Mouse (Mus musculus): ENCODE data around the gene Babam2.

Gene Babam2

GRCm38 (mm10) chr5:32043153-32043552 lies 345.7 kb downstream of the Babam2 start:
- in situ Hi-C loops (cut with MboI), result no loop called here

GRCm38 (mm10) chr5:32043996-32044395 lies 346.5 kb downstream of the Babam2 start:
- in situ Hi-C loops (cut with MboI), result no loop called here

- in situ Hi-C loops (cut with MboI), result no loop called here
These were observed 354.4 kb downstream of the Babam2 start for GRCm38 (mm10) chr5:32051899-32052298.

GRCm38 (mm10) chr5:32052467-32052866 lies 355.0 kb downstream of the Babam2 start:
- in situ Hi-C loops (cut with MboI), result no loop called here

- in situ Hi-C loops (cut with MboI), result no loop called here
These were observed 356.0 kb downstream of the Babam2 start for GRCm38 (mm10) chr5:32053476-32053875.

GRCm38 (mm10) chr5:32055676-32056075 lies 358.2 kb downstream of the Babam2 start:
- in situ Hi-C loops (cut with MboI), result no loop called here

GRCm38 (mm10) chr5:32056126-32056525 lies 358.6 kb downstream of the Babam2 start:
- in situ Hi-C loops (cut with MboI), result no loop called here

- in situ Hi-C loops (cut with MboI), result no loop called here
These were observed 361.2 kb downstream of the Babam2 start for GRCm38 (mm10) chr5:32058481-32059253.

GRCm38 (mm10) chr5:32059254-32059796 lies 361.8 kb downstream of the Babam2 start:
- in situ Hi-C loops (cut with MboI), result no loop called here

GRCm38 (mm10) chr5:32060485-32060884 lies 363.0 kb downstream of the Babam2 start:
- in situ Hi-C loops (cut with MboI), result no loop called here

- in situ Hi-C loops (cut with MboI), result no loop called here
These were observed 364.4 kb downstream of the Babam2 start for GRCm38 (mm10) chr5:32061854-32062253.

GRCm38 (mm10) chr5:32064341-32065105 lies 367.0 kb downstream of the Babam2 start:
- in situ Hi-C loops (cut with MboI), result no loop called here

GRCm38 (mm10) chr5:32066015-32066734 lies 368.7 kb downstream of the Babam2 start:
- in situ Hi-C loops (cut with MboI), result no loop called here

- in situ Hi-C loops (cut with MboI), result no loop called here
These were observed 369.4 kb downstream of the Babam2 start for GRCm38 (mm10) chr5:32066839-32067238.

- in situ Hi-C loops (cut with MboI), result no loop called here
These were observed 371.1 kb downstream of the Babam2 start for GRCm38 (mm10) chr5:32068616-32069015.

- in situ Hi-C loops (cut with MboI), result no loop called here
These were observed 371.6 kb downstream of the Babam2 start for GRCm38 (mm10) chr5:32069096-32069495.

- in situ Hi-C loops (cut with MboI), result no loop called here
These were observed 372.2 kb downstream of the Babam2 start for GRCm38 (mm10) chr5:32069566-32070169.

- in situ Hi-C loops (cut with MboI), result no loop called here
These were observed 373.3 kb downstream of the Babam2 start for GRCm38 (mm10) chr5:32070781-32071180.

GRCm38 (mm10) chr5:32071314-32071713 lies 373.8 kb downstream of the Babam2 start:
- in situ Hi-C loops (cut with MboI), result no loop called here

GRCm38 (mm10) chr5:32071824-32072223 lies 374.3 kb downstream of the Babam2 start:
- in situ Hi-C loops (cut with MboI), result no loop called here

GRCm38 (mm10) chr5:32072877-32073276 lies 375.4 kb downstream of the Babam2 start:
- in situ Hi-C loops (cut with MboI), result no loop called here

GRCm38 (mm10) chr5:32074053-32074452 lies 376.6 kb downstream of the Babam2 start:
- in situ Hi-C loops (cut with MboI), result no loop called here

All from mature B cell (primary cell).